Mouse (Mus musculus): ENCODE measurements around the gene Cdkl4. TPM values are rescaled to one million over a fixed set of nuclear protein-coding genes. Genes with fewer than 3 reads are reported as not detected.

The Cdkl4 gene
- 3.7 TPM for polyA plus RNA-seq (2014; fragmentation: Illumina TruSeq; extraction: RNeasy Lipid Tissue Mini Kit (QIAGEN cat#74804); ENCODE audit: low read depth, low replicate concordance)

GRCm38 (mm10) chr17:80577639-80578038 lies at the start of gene Cdkl4:
Gene Cdkl4, minus strand, starts transcription at chr17:80577813.

GRCm38 (mm10) chr17:80480031-80480854 lies 97.4 kb downstream of the Cdkl4 start, which contains the start of gene Sos1:
Gene Sos1, minus strand, starts transcription at chr17:80480453.

Other genes with a start within 250 kb of the Cdkl4 start
- gene Gm10190, start 204.3 kb downstream of the Cdkl4 start, polyA plus RNA-seq (2014; fragmentation: Illumina TruSeq; extraction: RNeasy Lipid Tissue Mini Kit (QIAGEN cat#74804); ENCODE audit: low read depth, low replicate concordance), result not detected
- gene Sos1, start 97.4 kb downstream of the Cdkl4 start, polyA plus RNA-seq (2014; fragmentation: Illumina TruSeq; extraction: RNeasy Lipid Tissue Mini Kit (QIAGEN cat#74804); ENCODE audit: low read depth, low replicate concordance), result 9.6 TPM
- gene Map4k3, start 150.7 kb upstream of the Cdkl4 start, polyA plus RNA-seq (2014; fragmentation: Illumina TruSeq; extraction: RNeasy Lipid Tissue Mini Kit (QIAGEN cat#74804); ENCODE audit: low read depth, low replicate concordance), result 38.5 TPM

Data from adipose tissue, adult 10 weeks (tissue).